Mouse (Mus musculus) megakaryocyte progenitor cell, adult 5-6 weeks (primary cell): ENCODE measurements at regions not wholly inside any gene's neighbourhood (a gene's known extent, or its start where the extent isn't known, plus 50 kb on each side); places are given as distances from the start of the nearest gene placed in this dataset.

Experiments
- ATAC-seq: replicated peaks from 2 replicates; pipeline ENCODE4 v1.8.0; 2016; ENCODE audit warnings: mild to moderate bottlenecking, moderate TSS enrichment, inconsistent platforms; ENCODE audit not compliant: poor library complexity

DNA sequence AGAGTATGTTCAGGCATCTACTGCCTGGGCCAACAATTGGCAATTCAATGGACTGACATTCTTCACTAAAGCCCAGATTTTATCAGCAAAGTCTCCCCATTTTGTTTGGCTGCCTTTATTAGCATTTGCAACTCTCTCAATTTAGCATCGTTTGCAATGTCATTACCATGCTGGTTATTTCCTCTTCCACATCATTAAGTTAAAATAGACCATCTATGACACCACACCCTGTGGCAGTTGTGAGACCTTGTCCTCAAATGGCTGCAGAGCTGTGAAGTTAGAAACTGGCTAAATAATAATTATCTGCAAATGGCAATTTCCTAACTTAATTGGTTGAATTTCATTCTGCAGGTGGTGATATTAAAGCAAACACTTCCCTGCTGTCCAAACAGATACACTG lies 381.8 kb downstream of the H2al1n start:
- ATAC-seq = no peak

GRCm38 (mm10) chrX:14596799-14597198 lies 385.9 kb downstream of the H2al1n start:
- no peak for ATAC-seq

DNA sequence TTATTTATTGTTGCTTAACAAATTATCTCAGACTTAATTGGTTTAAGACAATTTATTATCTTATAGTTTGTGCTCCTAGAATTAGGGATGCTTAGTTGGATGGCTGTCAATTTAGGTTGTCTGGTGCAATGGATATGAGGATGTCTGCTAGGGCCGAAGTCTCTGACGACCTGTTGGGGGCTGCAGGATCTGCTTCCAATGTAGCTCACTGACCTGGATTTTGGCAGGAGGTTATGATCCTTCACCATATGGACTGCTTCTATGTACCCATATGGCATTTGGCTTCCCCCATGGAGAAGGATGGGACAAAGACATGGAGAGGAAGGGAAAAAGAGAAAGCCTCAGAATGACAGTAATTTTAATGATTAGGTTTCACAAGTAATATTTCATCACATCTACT lies 391.0 kb downstream of the H2al1n start:
- ATAC-seq = no peak

- no peak for ATAC-seq
These were observed 398.2 kb downstream of the H2al1n start for GRCm38 (mm10) chrX:14609196-14609595.

GRCm38 (mm10) chrX:14628267-14628901 lies 417.4 kb downstream of the H2al1n start:
- ATAC-seq = peak; percentile 50

DNA sequence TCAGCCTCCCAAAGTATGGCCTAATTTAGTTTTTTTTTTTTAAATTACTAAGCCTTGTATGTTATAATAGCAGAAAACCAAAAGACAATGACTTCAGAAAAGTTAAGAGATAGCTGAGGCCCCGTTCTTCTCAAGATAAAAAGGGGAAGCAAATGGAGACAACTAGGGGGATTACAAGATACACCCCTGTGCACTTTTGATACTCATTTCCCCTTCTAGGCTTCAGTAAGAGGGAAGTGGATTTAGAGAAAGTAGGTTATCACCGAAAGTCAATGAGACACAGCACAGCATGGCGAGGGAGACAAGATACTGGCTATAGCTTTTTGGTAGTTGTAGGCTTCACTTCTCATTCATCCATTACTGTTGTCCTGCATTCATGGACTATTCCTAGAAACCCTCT lies 428.4 kb downstream of the H2al1n start:
- ATAC-seq = peak; percentile 92

DNA sequence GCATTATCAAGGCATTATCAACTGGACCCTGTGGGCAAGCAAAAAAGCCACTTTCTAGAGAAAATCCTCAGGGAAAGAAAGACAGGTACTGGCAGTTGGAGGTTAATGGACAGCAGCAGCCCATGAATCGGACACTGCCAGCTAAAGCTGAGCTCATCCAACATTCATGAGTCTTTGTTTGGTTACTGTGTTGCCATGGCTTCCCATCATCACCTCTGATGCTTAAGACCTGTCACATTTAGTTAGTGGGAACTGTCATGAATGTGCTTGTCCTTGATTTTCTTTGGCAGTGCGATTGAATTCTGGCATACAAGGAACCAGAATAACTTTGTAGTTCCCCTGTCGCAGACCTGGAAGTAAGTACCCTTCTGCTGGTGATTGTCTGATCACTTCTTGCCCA lies 453.9 kb downstream of the H2al1n start:
- ATAC-seq = no peak

- ATAC-seq = peak; percentile 68
These were observed 485.4 kb downstream of the H2al1n start for GRCm38 (mm10) chrX:14696375-14696774.

GRCm38 (mm10) chrX:14738999-14739398 lies 528.1 kb downstream of the H2al1n start:
- peak; percentile 91 for ATAC-seq
